Mouse (Mus musculus) heart, embryonic 11.5 days (tissue): Measurements from ENCODE around the gene Ptbp3. TPM values are rescaled to one million over a fixed set of nuclear protein-coding genes. Genes with fewer than 3 reads are reported as not detected.

Experiments
- ATAC-seq: fragments of 200-750 bp; cut with Nextera tagmentation; replicated peaks from 2 replicates; pipeline ENCODE4 v1.8.0; 2017; ENCODE audit warnings: moderate library complexity; ENCODE audit not compliant: insufficient number of reproducible peaks, low FRiP score, low TSS enrichment
- H3K27ac ChIP-seq: fragments of 300-500 bp; sonication (generic); 2 replicates; pipeline ENCODE4 v1.5.1; 2014; ENCODE audit warnings: mild to moderate bottlenecking, low read depth, low read length
- H3K27me3 ChIP-seq: fragments of 300-500 bp; sonication (generic); 2 replicates; pipeline ENCODE4 v1.6.1; 2014; ENCODE audit warnings: mild to moderate bottlenecking, low read length, mixed read lengths; ENCODE audit not compliant: control insufficient read depth, insufficient read depth
- H3K36me3 ChIP-seq: fragments of 300-500 bp; sonication (generic); 2 replicates; pipeline ENCODE4 v1.6.1; 2014; ENCODE audit warnings: mild to moderate bottlenecking, low read length, moderate library complexity, mixed read lengths; ENCODE audit not compliant: control insufficient read depth, insufficient read depth
- H3K4me1 ChIP-seq: fragments of 300-500 bp; sonication (generic); 2 replicates; pipeline ENCODE4 v1.6.1; 2014; ENCODE audit warnings: low read length; ENCODE audit not compliant: control insufficient read depth, insufficient read depth
- H3K4me2 ChIP-seq: fragments of 300-500 bp; sonication (generic); 2 replicates; pipeline ENCODE4 v1.6.1; 2014; ENCODE audit warnings: mild to moderate bottlenecking, moderate library complexity
- H3K4me3 ChIP-seq: fragments of 300-500 bp; sonication (generic); 2 replicates; pipeline ENCODE4 v1.5.1; 2014; ENCODE audit warnings: low read depth, low read length
- H3K9ac ChIP-seq: fragments of 300-500 bp; sonication (generic); 2 replicates; pipeline ENCODE4 v1.6.1; 2014; ENCODE audit warnings: mild to moderate bottlenecking, low read depth, low read length, moderate library complexity
- H3K9me3 ChIP-seq: fragments of 300-500 bp; sonication (generic); replicated peaks from 2 replicates; pipeline ENCODE4 v1.6.1; 2016; ENCODE audit warnings: low read length; ENCODE audit not compliant: control insufficient read depth
- WGBS: fragments of 180-500 bp; shearing (Covaris S2); extraction: QIAGEN DNeasy Blood & Tissue Kit; methylation state at CpG from one replicate; pipeline ENCODE4 v1.1.7; 2014; ENCODE audit not compliant: insufficient replicate concordance; 5-methylcytosine and 5-hydroxymethylcytosine counted together
- polyA plus RNA-seq: library from polyadenylated mRNA; unstranded; fragments of >200 nt; fragmentation: Nextera tagmentation; extraction: Ambion mirVana; gene quantifications from 2 replicates; pipeline ENCODE4 v1.2.1, GENCODE M21; 2014

The Ptbp3 gene
- polyA plus RNA-seq, 1 experiment from 2014 or later = 48.4 TPM

DNA sequence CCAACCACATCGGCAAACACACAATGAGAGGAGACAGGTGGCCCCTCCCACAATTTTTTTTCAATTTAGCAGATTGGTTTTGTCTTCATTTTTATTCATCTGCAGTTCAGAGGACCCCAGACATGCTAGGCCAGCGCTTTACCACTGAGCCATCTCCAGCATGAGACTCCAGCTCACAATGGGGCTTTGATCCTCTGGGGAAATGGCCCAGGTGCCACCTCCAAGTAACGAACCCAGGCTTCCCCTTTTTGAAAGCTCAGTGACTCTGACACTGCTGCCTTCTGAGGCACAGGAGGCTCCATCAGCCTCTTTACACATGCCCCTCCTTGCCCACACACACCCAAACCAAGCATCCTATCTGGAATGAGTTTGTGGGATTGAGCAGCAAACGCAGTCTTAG is 105.1 kb downstream of the Ptbp3 start:
- Histone ChIP-seq H3K27ac (no peak overlapping the region), H3K27me3 (no peaks in the 10 kb centered on the region), H3K36me3 (no peaks in the 10 kb centered on the region), H3K4me3 (no peak overlapping the region), H3K4me1 (peaks cover 5% of the 10 kb centered on the region), H3K4me2 (no peak overlapping the region), H3K9me3 (peaks cover 2% of the 10 kb centered on the region; the same call in 1 of the 2 replicates), H3K9ac (no peak overlapping the region)
- WGBS = 76% methylated on average over 4 of the region's 4 CpGs
- no peak for ATAC-seq

DNA sequence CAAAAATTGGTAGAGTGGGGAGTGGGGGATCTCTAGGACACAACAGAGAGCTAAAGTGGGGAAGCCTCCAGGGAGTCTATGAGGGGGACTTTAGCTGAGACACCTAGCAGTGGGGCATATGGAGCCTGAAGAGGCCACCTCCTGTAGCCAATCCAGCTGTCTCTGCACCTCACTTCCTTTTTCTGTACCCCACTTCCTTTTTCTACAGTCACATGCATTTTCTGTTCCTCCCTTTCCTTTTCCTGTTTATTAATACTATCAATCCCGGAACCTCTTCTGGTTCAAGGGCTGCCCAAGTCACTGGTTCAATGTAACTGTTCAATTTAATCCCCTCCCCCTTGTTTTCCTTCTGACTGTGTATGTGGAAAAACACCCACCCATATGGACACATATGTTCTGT is 107.9 kb downstream of the Ptbp3 start:
- no peaks in the 10 kb centered on the region for H3K36me3 ChIP-seq
- 61% methylated on average over 1 of the region's 1 CpGs for WGBS
- no peak overlapping the region for H3K4me2 ChIP-seq
- no peak overlapping the region for H3K9ac ChIP-seq
- H3K4me3 ChIP-seq = no peak overlapping the region
- no peaks in the 10 kb centered on the region for H3K9me3 ChIP-seq
- no peaks in the 10 kb centered on the region for H3K27me3 ChIP-seq
- no peak; the same call in 1 of the 2 replicates for ATAC-seq
- H3K27ac ChIP-seq = no peak overlapping the region
- H3K4me1 ChIP-seq = peaks cover 12% of the 10 kb centered on the region

GRCm38 (mm10) chr4:59439960-59440359 is 109.2 kb downstream of the Ptbp3 start:
- Histone ChIP-seq H3K4me3 (no peak overlapping the region), H3K36me3 (no peaks in the 10 kb centered on the region), H3K27ac (no peak overlapping the region), H3K9me3 (no peaks in the 10 kb centered on the region), H3K27me3 (no peaks in the 10 kb centered on the region), H3K4me1 (peaks cover 7% of the 10 kb centered on the region; the same call in 1 of the 2 replicates), H3K9ac (no peak overlapping the region), H3K4me2 (no peak overlapping the region)
- WGBS = 29% methylated on average over 2 of the region's 2 CpGs
- ATAC-seq = no peak

DNA sequence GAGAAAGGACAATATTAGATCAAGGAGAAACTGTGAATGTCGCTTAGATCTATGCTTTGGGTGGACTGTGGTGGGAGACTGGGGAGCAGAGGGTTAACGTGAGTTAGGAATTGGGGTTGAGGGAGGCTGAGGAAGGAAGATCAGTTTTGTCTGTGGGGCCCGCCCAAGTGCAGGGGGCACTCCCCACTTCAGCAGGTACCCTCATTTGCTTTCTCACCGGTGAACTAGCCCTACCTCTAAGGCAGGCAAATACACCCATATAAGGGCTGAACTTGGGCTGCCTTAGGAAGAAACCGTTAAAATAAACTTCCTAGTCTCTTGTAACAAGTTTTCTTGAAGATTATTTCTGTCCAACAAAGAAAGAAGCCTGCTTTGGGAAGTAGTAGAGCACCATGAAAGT is 110.1 kb downstream of the Ptbp3 start:
- Histone ChIP-seq H3K4me2 (peak overlapping the region; percentile 98), H3K4me1 (0 out of 2 replicates have a peak, but pooled peaks cover 7% of the 10 kb centered on the region)

DNA sequence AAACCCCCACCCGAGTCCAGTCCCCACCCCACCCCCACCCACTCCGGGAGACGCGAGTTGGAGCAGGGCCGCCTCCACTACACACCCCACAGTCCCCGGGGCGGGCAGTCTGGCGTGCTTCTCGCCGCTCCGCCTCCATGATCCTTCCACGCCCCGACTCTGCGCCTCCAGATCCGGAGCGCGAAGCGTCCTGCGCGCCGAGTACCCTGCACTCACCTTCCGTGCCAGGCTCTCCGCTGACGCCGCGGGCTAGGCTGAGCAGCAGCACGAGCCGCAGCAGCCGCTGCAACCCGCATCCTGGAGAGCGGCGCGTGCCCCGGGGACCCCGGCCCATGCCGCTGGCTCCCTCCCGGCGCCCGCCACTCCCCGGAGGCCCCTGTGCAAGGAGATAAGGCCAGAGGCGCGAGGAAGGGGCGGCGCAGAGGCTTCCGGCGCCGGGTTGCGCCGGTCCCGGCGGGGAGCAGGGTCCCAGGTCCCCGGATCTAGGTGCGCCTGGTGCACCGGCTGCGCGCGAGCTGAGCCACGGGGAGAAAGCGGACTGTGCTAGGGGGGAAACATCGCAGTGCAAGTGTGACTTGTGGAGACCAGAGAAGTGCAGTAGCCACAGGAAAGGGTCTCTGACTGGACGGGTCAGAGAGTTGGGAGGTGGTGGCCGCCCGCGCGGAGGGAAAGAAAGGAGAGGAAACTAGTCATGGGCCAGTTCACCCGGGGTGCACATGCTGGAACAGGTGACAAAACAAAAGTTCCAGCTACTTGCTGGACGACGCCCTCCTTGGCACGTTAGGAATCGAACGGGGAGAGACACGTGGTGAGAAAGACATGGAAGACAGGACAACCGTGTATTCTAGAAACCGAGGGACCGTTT is 110.9 kb downstream of the Ptbp3 start, which contains the start of gene Susd1:
Gene Susd1 (minus strand): TSS at position 644 of the 865 bp plus-strand sequence.
- Histone ChIP-seq H3K9ac (peak within 1 kb of the TSS; percentile 89), H3K9me3 (no peaks in the 10 kb centered on the region), H3K4me2 (peak within 1 kb of the TSS; percentile 98), H3K4me3 (peak within 1 kb of the TSS; percentile 71), H3K36me3 (no peaks in the 10 kb centered on the region), H3K27me3 (no peaks in the 10 kb centered on the region), H3K27ac (peak within 1 kb of the TSS; percentile 71), H3K4me1 (0 out of 2 replicates have a peak, but pooled peaks cover 7% of the 10 kb centered on the region)
- peak; percentile 85 for ATAC-seq
- under 1% methylated on average over 73 of the region's 75 CpGs for WGBS

More for the DNA sequence above, 110.1 kb downstream of the Ptbp3 start:
- H3K4me3 ChIP-seq = peak overlapping the region; percentile 71; the same call in 1 of the 2 replicates
- no peaks in the 10 kb centered on the region for H3K9me3 ChIP-seq
- no peaks in the 10 kb centered on the region for H3K27me3 ChIP-seq
- peak overlapping the region; percentile 89 for H3K9ac ChIP-seq
- no peaks in the 10 kb centered on the region for H3K36me3 ChIP-seq
- ATAC-seq = no peak
- no peak overlapping the region for H3K27ac ChIP-seq
- WGBS = 25% methylated on average over 5 of the region's 5 CpGs

- H3K4me1 ChIP-seq = 0 out of 2 replicates have a peak, but pooled peaks cover 7% of the 10 kb centered on the region
- no peak overlapping the region for H3K9ac ChIP-seq
- ATAC-seq = no peak
- H3K36me3 ChIP-seq = no peaks in the 10 kb centered on the region
- no peak overlapping the region for H3K27ac ChIP-seq
- H3K27me3 ChIP-seq = no peaks in the 10 kb centered on the region
- WGBS = 88% methylated on average over 4 of the region's 4 CpGs
- H3K4me2 ChIP-seq = no peak overlapping the region
- H3K4me3 ChIP-seq = no peak overlapping the region
- H3K9me3 ChIP-seq = no peaks in the 10 kb centered on the region
Observed at GRCm38 (mm10) chr4:59435951-59436350, 113.2 kb downstream of the Ptbp3 start.

GRCm38 (mm10) chr4:59434039-59434438 is 115.1 kb downstream of the Ptbp3 start:
- Histone ChIP-seq H3K9me3 (no peaks in the 10 kb centered on the region), H3K4me3 (no peak overlapping the region), H3K27me3 (no peaks in the 10 kb centered on the region), H3K4me2 (no peak overlapping the region), H3K9ac (no peak overlapping the region), H3K4me1 (0 out of 2 replicates have a peak, but pooled peaks cover 7% of the 10 kb centered on the region), H3K27ac (no peak overlapping the region), H3K36me3 (no peaks in the 10 kb centered on the region)
- 65% methylated on average over 3 of the region's 3 CpGs for WGBS
- no peak for ATAC-seq

DNA sequence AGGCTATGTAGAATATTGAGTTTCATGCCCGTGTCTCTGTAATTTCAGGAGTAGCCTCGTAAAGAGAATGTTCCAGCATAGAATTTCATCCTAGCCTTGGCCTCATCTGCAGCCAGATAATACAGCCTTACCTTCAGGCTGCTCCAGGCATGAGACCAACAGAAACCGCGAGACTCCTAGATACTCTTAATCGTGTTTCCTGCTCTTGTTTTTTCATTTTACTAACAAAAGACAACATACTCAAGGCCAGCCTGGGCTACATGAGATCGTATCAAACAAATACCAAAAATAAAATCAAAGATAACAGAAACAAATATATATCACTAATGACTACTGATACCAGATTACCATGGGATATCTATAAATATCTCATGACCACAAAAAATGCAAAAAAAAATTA is 120.0 kb downstream of the Ptbp3 start:
- Histone ChIP-seq H3K27me3 (no peaks in the 10 kb centered on the region), H3K27ac (no peak overlapping the region), H3K36me3 (no peaks in the 10 kb centered on the region), H3K4me2 (no peak overlapping the region), H3K9me3 (no peaks in the 10 kb centered on the region), H3K4me3 (no peak overlapping the region), H3K4me1 (no peaks in the 10 kb centered on the region; the same call in 1 of the 2 replicates), H3K9ac (no peak overlapping the region)
- no peak for ATAC-seq
- WGBS = 77% methylated on average over 6 of the region's 6 CpGs
